Mouse (Mus musculus) regulatory T cell (primary cell): Measurements from ENCODE around the gene Rnasek.

Experiments used
- in situ Hi-C: fragments of 300-600 bp; cut with MboI, MseI; formaldehyde crosslinking; loops from one replicate; pipeline ENCODE4 v1.15.1; 2025; ENCODE audit warnings: high pct_unique_total_duplicates

The Rnasek gene

DNA sequence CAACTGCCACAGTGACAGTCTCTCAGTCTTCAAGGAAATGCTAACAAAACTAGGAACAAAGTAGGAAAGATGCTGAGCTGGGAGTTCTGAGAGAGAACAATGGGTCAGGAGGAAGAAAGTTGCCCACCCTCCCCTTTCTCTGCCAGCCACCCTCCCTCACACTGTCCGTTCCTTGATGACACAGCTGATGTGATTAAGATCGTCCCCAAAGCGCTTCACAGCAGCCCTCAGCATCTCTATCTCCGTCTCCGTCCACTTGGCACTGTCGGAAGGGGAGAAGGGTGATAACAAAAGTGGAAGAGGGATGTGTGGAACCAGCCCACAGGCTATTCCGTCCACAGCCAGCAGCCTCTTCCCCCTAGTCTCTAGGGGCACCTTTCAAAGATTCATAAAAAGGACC is 2.9 kb downstream of the Rnasek start:
- in situ Hi-C loops, result no loop called here

DNA sequence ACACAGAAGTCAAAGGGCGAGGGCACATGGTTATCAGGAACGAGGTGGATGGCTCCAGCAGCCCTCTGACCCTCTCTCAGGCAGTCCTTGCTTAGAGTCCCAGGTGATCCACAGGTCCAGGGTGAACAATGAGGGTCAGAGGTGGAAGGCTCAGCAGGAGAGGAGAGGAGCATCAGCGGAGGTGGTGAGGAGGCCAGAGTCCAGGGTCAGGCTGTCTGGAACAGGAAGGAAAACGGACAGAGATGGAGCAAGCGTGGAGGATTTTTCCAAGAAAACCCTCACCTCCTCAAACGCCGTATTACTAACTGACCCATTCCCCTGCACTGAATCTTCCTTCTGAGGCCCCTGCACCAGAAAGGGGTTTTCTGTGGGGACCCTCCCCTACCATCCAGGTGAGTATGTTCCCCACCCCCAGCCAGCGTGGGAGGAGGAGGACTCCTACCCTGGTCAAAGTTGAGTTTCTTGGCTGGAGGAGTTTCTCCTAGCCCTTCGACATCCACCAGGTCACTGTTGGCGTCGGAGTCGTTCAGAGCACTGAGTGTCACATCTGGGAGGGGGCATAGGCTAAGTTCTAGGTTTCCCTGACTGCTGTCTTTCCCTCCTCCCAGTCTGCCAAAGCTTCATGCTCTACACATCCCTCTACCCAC is 4.3 kb downstream of the Rnasek start:
- in situ Hi-C loops, result no loop called here

GRCm38 (mm10) chr11:70234497-70234896 is 5.1 kb downstream of the Rnasek start:
- in situ Hi-C loops, result no loop called here

GRCm38 (mm10) chr11:70234037-70234436 is 5.6 kb downstream of the Rnasek start:
- in situ Hi-C loops, result no loop called here

DNA sequence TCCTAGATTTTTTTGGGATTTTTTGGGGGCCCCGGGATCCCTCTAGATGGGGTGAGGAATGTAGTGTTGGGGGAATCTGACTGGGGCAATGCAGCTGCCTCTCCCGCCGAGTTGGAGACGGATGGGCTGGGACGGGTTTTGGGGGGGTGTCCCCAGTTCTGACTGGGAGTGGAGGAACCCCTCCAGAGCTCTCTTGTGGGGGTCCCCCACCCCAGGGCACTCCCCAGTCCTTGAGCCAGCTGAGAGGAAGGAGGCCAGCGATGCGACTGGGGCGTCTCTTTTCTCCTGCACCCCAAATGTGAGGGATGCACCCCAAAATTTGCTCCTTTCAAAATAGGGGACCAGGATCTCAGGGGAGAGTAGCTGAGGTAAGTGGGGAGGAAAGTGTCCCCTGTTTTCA is 6.6 kb downstream of the Rnasek start:
- in situ Hi-C loops, result no loop called here

DNA sequence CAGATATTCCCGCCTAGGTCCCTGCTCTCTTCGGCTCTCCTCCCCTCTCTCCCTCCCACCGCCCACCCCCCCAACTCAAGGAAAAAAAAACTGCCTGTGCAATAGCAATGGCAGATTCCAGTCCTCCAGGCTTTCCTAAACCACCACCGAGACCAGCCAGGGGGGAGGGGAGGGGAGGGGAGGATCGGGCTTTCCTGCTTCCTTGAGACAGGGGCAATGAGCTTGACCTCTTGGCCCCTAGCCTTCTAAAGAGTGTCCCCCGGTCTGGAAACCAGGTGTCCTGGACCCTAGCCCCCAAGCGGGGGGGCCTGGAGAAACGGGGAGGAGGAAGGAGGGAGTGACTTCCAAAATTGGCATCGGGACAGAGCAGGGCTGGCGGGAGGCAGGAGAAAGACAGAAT is 7.1 kb downstream of the Rnasek start:
- in situ Hi-C loops, result no loop called here

GRCm38 (mm10) chr11:70230239-70230727 is 9.4 kb downstream of the Rnasek start:
- in situ Hi-C loops, result no loop called here

GRCm38 (mm10) chr11:70229260-70230010 is 10.2 kb downstream of the Rnasek start, which contains the start of gene Bcl6b:
TSS of gene Bcl6b (minus strand) at chr11:70229798.
- in situ Hi-C loops, result no loop called here

DNA sequence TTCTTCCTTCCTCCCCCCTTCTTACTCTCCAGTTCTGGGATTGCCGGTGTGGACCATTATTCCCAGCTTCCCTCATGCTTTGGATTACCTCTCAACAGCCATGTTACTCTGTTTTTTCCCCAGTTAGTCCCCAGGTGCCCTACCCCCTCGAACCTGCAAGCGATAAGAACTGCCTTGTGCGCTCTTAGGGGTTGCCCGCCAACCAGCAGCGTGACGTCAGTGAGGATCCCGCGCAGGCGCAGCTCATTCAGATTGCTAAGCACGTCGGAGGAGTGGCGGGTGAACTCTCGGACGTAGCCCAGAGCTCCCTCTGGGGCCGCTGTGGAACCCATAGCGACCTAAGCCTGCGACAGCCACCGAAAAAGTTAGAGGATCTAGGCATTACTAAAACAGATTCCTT is 10.8 kb downstream of the Rnasek start:
- in situ Hi-C loops, result no loop called here

DNA sequence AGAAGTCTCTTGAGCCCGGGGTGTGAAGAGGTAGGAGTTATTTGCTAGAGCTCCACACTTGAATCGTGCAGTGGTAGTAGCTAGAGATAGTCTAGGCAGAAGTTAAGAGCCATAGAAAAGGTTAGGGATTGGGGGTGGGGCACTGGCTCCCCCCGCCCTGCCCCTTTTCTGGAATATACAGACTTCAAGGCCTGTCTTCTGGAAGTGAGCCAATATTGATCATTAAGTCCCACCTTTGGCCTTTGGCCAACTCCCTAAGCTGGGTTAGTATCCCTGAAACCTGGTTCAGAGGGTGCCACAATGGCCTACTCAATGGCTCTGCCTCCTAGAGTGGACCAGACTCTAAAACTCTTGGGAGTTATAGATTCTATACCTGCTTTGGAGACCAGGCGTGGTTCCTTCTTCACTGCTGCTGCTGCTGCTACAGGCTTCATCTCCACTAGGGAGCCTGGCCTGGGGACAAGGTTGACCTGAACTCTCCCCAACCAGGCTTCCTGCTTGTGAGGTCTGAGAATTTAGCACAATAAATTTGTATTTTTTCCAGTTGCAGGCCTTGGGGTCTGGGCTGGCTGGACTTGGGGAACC is 11.9 kb downstream of the Rnasek start:
- in situ Hi-C loops, result no loop called here

- in situ Hi-C loops, result no loop called here
These were observed 12.5 kb downstream of the Rnasek start for GRCm38 (mm10) chr11:70227126-70227525.

DNA sequence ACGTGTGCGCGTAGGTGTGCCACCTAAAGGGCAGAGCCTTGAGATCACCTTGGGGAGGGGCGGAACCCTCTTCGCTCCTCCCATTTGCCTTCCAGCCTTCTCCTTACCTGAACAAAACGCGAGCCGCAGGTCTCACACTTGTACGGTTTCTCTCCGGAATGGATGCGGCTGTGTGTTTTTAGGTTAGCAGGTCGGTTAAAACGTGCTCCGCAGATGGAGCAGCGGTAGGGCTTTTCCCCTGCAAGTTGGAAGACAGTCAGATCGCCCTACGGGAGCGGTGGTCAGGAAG is 13.1 kb downstream of the Rnasek start:
- in situ Hi-C loops, result no loop called here

- in situ Hi-C loops, result no loop called here
These were observed 13.6 kb downstream of the Rnasek start for GRCm38 (mm10) chr11:70225798-70226601.

GRCm38 (mm10) chr11:70223724-70224123 is 15.9 kb downstream of the Rnasek start:
- in situ Hi-C loops, result no loop called here

GRCm38 (mm10) chr11:70221603-70222500 is 17.8 kb downstream of the Rnasek start:
- in situ Hi-C loops, result no loop called here

DNA sequence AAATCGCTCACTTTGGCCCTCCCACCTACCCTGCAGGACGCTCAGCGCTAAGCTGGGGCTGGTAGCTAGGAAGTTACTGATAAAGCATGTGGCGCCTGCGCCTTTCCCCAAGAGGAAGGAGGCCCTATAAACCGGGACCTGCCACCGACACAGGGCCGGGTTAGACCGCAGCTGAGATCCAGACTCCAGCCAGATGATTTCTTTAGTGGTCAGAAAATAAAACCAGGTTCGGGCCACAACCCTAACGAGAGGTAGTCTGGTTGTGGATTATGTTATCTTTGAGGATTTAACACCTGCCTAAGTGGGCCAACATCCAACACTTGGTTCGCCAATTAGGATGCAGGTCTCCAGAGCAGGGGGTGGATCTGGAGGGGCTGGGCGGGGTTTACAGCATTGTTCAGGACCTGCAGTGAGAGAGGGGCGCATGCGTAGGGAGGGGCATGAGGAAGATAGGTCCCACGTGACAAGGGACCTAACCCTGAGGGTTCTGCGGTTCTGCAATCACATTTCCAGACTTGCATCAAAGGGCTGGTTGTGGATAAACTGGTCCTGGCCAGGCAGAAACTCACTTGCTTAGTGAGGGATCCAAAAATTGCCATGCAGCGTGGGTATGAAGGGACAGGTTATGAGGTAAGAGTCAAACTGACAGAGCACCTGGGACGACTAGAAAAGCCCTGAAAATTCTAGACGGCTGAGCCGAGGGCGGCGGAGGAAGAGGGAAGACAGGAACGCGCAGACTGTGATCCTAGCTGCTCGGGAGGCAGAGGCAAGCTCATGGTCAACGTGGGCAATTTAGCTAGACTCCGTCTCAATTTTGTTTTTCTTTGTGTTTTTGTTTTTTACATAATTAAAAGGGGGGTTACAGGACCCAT is 18.7 kb downstream of the Rnasek start, which contains the start of gene Slc16a13:
Slc16a13 (minus strand) TSS at position 334 of the 872 bp plus-strand sequence.
- in situ Hi-C loops, result no loop called here

GRCm38 (mm10) chr11:70220323-70220722 is 19.3 kb downstream of the Rnasek start:
- in situ Hi-C loops, result no loop called here

- in situ Hi-C loops, result no loop called here
These were observed 19.8 kb downstream of the Rnasek start for GRCm38 (mm10) chr11:70219873-70220272.

DNA sequence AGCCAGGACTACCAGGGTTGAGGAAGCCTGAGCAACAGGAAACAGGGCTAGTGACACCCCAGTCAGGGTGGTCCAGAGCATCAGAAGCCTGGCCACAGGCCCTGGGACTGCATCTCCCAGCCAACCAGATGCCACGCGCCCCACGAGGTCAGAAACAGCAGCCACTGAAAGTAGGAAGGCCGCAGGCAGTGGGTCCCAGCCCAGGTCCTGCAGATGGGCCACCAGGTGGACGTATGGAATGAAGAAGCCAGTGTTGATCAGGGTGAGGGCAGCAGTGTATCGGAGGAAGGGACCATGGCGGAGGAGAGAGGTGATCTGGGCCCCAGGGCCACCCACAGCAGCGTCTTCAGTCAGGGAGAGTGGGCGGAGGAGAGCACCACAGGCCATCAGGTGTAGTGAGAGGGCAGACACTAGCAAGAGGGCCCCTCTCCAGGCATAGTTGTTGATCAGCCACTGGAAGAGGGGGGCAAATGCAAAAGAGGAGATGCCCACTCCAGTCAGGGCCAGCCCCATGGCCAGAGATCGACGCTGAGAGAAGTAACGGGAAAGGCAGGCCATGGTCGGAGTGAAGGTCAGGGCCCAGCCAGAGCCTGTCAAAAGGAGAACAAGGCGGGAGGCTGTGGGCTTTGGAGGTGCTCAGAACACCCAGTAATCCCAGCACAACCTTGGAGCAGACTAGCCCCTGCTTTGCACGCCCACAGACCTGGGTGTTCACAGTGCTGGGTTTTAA is 20.7 kb downstream of the Rnasek start:
- in situ Hi-C loops, result no loop called here
